Mouse (Mus musculus): Measurements from ENCODE around the gene Acod1. TPM values are rescaled to one million over a fixed set of nuclear protein-coding genes. Genes with fewer than 3 reads are reported as not detected.
A peak's percentile ranks its signal among the peaks of the same experiment; 100 is the strongest.

Gene Acod1
- polyA plus RNA-seq, 1 experiment from 2014 or later, result 0.06 TPM

DNA sequence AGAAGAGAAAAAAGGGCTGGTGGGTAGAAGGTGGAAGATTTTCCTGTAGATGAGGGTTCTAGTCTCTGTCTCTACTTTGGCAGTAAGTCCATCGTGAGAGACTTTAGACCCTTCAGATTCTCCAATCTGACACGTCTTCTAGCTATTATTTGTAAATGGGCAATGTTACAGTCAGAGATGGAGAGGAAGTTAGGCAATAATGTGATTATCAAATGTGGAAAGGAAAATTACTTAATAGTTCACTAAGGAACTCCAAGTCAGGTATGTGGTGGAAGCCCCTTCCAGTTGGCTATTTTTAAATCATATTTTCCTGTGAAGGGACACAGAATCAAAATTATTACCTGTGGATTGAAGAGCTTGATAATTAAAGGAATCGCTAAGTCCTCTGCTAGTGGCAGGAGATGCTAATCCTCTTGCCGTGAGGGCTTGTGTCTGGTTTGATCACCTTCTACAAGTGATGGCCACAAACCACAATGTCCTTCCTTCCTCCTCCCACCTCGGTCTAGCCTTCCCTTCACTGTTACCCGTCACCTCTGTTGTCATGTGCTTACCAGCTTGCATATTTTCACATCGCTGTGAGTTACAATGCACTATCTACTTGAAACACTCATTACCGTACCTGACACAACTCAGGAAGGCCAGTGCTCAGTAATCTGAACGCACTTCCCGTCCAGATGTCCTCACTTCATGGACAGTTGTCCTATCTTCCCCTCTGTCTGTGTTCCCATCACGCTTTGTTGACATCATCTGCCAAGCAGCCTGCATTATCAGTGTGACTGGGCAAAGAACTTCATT lies 1.7 kb downstream of the Acod1 start:
- DNase-seq (ENCODE audit: low read depth, low spot score), result no peak
- no peaks in the 10 kb centered on the region for H3K27me3 ChIP-seq
- no peak for TF ChIP-seq CTCF (IDR thresholded peaks at IDR 0.05)
- in situ Hi-C loops (cut with MboI; ENCODE audit: low pct_unique_long_range_greater_than_20kb), result no loop called here
- ChIA-PET POLR2A (no interaction called here), CTCF (interaction anchor here (1.9 to 7.5 kb wide), 3 partner anchors 21 to 35 kb away, joined by 5 to 132 read pairs (median 20); partner anchors contain the start of gene Cln5)
- no peak for ATAC-seq

GRCm38 (mm10) chr14:103051159-103051769 lies 4.5 kb downstream of the Acod1 start:
- POLR2A ChIA-PET, result no interaction called here
- TF ChIP-seq CTCF (IDR thresholded peaks at IDR 0.05), result peak; percentile 97
- DNase-seq (ENCODE audit: low read depth, low spot score) (no peak), ATAC-seq (peak; percentile 94)
- H3K27me3 ChIP-seq, result no peaks in the 10 kb centered on the region
- CTCF ChIA-PET, result interaction anchor here (0.7 to 7.5 kb wide), 11 partner anchors 11 to 549 kb away, joined by 3 to 132 read pairs (median 5); no protein-coding TSS in a partner anchor
- in situ Hi-C loops (cut with MboI; ENCODE audit: low pct_unique_long_range_greater_than_20kb), result no loop called here

DNA sequence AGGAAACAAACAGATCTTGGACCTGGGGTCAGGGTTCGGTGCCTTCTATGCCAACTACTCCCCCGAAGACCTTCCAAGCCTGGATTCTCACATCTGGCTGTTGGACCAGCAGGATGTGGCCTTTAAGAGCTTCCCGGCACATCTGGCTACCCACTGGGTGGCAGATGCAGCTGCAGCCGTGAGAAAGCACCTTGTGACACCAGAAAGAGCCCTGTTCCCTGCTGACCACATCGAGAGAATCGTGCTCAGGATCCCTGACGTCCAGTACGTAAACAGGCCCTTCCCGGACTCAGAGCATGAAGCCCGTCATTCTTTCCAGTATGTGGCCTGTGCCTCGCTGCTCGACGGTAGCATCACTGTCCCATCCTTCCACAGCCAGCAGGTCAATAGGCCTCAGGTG lies 8.0 kb downstream of the Acod1 start:
- TF ChIP-seq CTCF (IDR thresholded peaks at IDR 0.05), result no peak
- CTCF ChIA-PET, result interaction anchor here (0.8 to 7.5 kb wide), 2 partner anchors 11 to 40 kb away, joined by 3 to 132 read pairs; no protein-coding TSS in a partner anchor
- in situ Hi-C loops (cut with MboI; ENCODE audit: low pct_unique_long_range_greater_than_20kb), result loop anchor here (5.0 kb wide), 1 partner anchor 37 kb away; no protein-coding TSS in a partner anchor
- H3K27me3 ChIP-seq, result no peaks in the 10 kb centered on the region
- ATAC-seq (no peak), DNase-seq (ENCODE audit: low read depth, low spot score) (no peak)
- POLR2A ChIA-PET, result no interaction called here

DNA sequence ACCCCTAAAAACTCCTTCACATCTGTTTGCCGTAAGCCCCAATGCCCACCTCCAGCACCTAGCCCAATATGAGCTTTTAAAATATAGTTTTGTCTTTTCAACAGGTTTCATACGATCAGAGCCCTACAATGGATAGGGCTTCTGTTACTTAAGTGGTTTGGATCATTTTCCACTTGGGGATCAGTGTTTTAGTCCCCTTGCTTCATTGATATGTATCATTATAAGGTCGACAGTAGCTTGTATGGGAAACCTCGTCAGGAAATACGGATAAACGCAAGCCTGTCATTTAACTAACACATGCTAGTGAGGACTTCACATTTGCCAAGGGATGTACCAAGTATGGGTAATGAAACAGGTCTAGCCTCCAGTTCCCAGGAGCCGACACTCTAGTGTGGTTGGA lies 9.8 kb downstream of the Acod1 start:
- POLR2A ChIA-PET, result no interaction called here
- DNase-seq (ENCODE audit: low read depth, low spot score) (no peak), ATAC-seq (no peak)
- TF ChIP-seq CTCF (IDR thresholded peaks at IDR 0.05), result no peak
- CTCF ChIA-PET, result interaction anchor here (0.8 to 1.6 kb wide), 2 partner anchors 9 to 44 kb away, joined by 4 read pairs; no protein-coding TSS in a partner anchor
- in situ Hi-C loops (cut with MboI; ENCODE audit: low pct_unique_long_range_greater_than_20kb), result loop anchor here (5.0 kb wide), 1 partner anchor 39 kb away; no protein-coding TSS in a partner anchor
- H3K27me3 ChIP-seq, result no peaks in the 10 kb centered on the region

- in situ Hi-C loops (cut with MboI; ENCODE audit: low pct_unique_long_range_greater_than_20kb), result loop anchor here (5.0 kb wide), 1 partner anchor 42 kb away; no protein-coding TSS in a partner anchor
Measured at GRCm38 (mm10) chr14:103058998-103059397, 12.2 kb downstream of the Acod1 start.

DNA sequence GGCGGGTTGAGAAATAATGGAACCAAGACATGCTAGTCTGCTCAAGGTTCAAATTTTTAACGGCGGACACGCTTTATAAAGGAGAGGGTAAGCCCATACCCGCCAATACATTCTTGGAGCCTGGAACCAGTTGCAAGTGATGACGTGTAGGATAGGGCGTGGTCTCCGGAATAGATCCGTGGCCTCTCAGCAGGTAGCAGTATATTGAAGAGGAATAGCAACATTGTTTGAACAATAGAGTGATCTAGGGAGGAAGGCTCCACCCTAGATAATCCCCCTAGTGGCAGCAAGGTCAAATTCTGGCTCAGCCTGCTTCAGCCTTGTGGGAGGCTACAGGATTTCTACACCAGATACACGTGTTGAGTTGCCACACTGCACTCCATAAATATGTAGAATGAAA lies 12.7 kb downstream of the Acod1 start:
- no peak for DNase-seq (ENCODE audit: low read depth, low spot score)
- in situ Hi-C loops (cut with MboI; ENCODE audit: low pct_unique_long_range_greater_than_20kb), result loop anchor here (5.0 kb wide), 1 partner anchor 42 kb away; no protein-coding TSS in a partner anchor
- no peak for ATAC-seq
- ChIA-PET POLR2A (no interaction called here), CTCF (interaction anchor here (2.3 kb wide), 1 partner anchor 47 kb away, joined by 6 read pairs; no protein-coding TSS in a partner anchor)
- no peaks in the 10 kb centered on the region for H3K27me3 ChIP-seq
- no peak for TF ChIP-seq CTCF (IDR thresholded peaks at IDR 0.05)

More at GRCm38 (mm10) chr14:103058998-103059397, 12.2 kb downstream of the Acod1 start:
- no peaks in the 10 kb centered on the region for H3K27me3 ChIP-seq
- no peak for ATAC-seq
- POLR2A ChIA-PET, result no interaction called here
- TF ChIP-seq CTCF (IDR thresholded peaks at IDR 0.05), result no peak
- CTCF ChIA-PET, result interaction anchor here (2.3 kb wide), 1 partner anchor 47 kb away, joined by 6 read pairs; no protein-coding TSS in a partner anchor
- no peak for DNase-seq (ENCODE audit: low read depth, low spot score)

- in situ Hi-C loops (cut with MboI; ENCODE audit: low pct_unique_long_range_greater_than_20kb), result loop anchor here (5.0 kb wide), 1 partner anchor 37 kb away; no protein-coding TSS in a partner anchor
- no peaks in the 10 kb centered on the region for H3K27me3 ChIP-seq
- CTCF ChIA-PET, result interaction anchor here (0.8 to 1.8 kb wide), 7 partner anchors 9 to 57 kb away, joined by 3 to 5 read pairs (median 3); no protein-coding TSS in a partner anchor
- DNase-seq (ENCODE audit: low read depth, low spot score) (no peak), ATAC-seq (no peak)
- peak; percentile 73 for TF ChIP-seq CTCF (IDR thresholded peaks at IDR 0.05)
- POLR2A ChIA-PET, result no interaction called here
Measured at GRCm38 (mm10) chr14:103065294-103066167, 18.8 kb downstream of the Acod1 start.

DNA sequence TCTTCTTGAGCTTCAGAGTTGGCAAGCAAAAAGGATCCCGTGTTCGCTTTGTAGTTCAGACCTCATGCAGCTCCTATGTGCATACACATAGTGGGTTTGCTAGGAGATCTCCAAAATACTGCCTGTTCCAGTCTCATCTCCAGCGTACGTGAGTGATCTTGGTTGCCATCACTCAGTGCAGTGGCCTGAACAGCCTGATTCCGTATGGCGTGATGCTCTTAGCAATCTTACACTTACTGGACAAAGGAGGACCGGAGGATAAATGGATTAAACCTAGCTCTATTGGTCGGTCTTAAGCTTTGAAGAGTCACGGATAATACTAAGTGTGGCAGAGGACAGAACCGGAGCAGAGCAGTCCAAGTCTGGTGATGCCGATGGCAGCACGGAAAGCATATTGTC lies 22.7 kb downstream of the Acod1 start:
- ChIA-PET CTCF (interaction anchor here (0.7 to 2.1 kb wide), 6 partner anchors 10 to 57 kb away, joined by 3 to 5 read pairs (median 4); no protein-coding TSS in a partner anchor), POLR2A (interaction anchor here (0.6 to 0.7 kb wide), 2 partner anchors 13 to 20 kb away, joined by 3 to 9 read pairs; no protein-coding TSS in a partner anchor)
- ATAC-seq (no peak), DNase-seq (ENCODE audit: low read depth, low spot score) (no peak)
- H3K27me3 ChIP-seq, result no peaks in the 10 kb centered on the region
- in situ Hi-C loops (cut with MboI; ENCODE audit: low pct_unique_long_range_greater_than_20kb), result loop anchor here (5.0 kb wide), 1 partner anchor 33 kb away; no protein-coding TSS in a partner anchor
- TF ChIP-seq CTCF (IDR thresholded peaks at IDR 0.05), result no peak

DNA sequence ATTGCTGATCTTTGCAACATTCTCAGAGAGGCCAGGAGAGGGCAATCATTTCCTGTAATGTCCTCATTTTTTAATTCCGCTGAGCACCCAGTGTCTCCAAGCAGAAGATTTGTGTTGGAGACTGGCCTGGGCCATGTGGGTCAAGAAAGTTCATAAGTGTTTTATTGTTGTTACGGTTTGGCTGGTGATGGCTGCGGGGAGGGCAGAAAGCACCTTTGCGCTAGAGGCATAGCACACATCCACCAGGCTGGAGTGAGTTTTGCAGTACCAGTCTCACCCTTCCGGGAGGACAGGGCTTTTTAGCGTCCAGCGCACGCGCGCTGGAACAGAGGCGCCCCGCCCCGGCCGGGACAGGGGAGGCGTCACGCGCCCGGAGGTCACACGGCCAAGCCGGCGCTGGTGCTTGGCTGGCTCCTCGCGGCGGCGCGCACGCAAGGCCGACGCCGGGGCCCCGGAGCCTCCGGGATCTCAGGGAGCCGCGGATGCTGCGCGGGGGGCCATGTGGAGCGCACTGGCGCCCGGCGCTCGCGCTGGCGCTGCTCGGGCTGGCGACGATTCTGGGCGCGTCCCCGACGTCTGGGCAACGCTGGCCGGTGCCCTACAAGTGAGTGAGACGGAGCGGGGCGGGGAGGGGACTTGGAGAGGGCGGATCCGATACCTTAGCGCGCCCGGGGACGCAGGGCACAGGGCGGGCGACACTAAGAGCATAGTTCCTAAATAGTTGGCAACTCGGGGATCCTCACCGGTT lies 23.3 kb downstream of the Acod1 start, which contains the start of gene Cln5:
Gene Cln5 (plus strand): TSS at position 353 of the 748 bp plus-strand sequence.
- CTCF ChIA-PET, result interaction anchor here (1.0 to 2.1 kb wide), 4 partner anchors 9 to 28 kb away, joined by 3 to 5 read pairs (median 4); no protein-coding TSS in a partner anchor
- peak; percentile 68 for TF ChIP-seq CTCF (IDR thresholded peaks at IDR 0.05)
- POLR2A ChIA-PET, result interaction anchor here (0.6 to 0.7 kb wide), 3 partner anchors 14 to 911 kb away, joined by 3 to 9 read pairs (median 4); no protein-coding TSS in a partner anchor
- no peaks in the 10 kb centered on the region for H3K27me3 ChIP-seq
- DNase-seq (ENCODE audit: low read depth, low spot score) (peak; percentile 60), ATAC-seq (peak; percentile 95)
- in situ Hi-C loops (cut with MboI; ENCODE audit: low pct_unique_long_range_greater_than_20kb), result loop anchor here (5.0 kb wide), 1 partner anchor 32 kb away; no protein-coding TSS in a partner anchor

Measured in Patski (cell line).